Mouse (Mus musculus): Measurements from ENCODE around the gene Galnt17. TPM values are rescaled to one million over a fixed set of nuclear protein-coding genes. Genes with fewer than 3 reads are reported as not detected.

Gene Galnt17
- polyA plus RNA-seq, 1 experiment from 2014 or later, result 4.1 TPM

- H3K4me2 ChIP-seq (ENCODE audit: low read depth, low read length), result no peak overlapping the region
- no peaks in the 10 kb centered on the region for H3K9me3 ChIP-seq (ENCODE audit: control insufficient read depth, low read length)
- 68% methylated on average over 1 of the region's 1 CpGs for WGBS
- H3K4me1 ChIP-seq (ENCODE audit: control insufficient read depth, insufficient read depth, low read length), result no peaks in the 10 kb centered on the region
- no peaks in the 10 kb centered on the region for H3K27me3 ChIP-seq (replicated peaks; ENCODE audit: control insufficient read depth, insufficient read depth, low read length)
- no peak overlapping the region for H3K27ac ChIP-seq (replicated peaks; ENCODE audit: low read depth, low read length)
- H3K4me3 ChIP-seq (ENCODE audit: low read depth, low read length), result no peak overlapping the region
- ATAC-seq (ENCODE audit: low read depth) (no peak), DNase-seq (ENCODE audit: low spot score) (peak; percentile 2)
- H3K9ac ChIP-seq (ENCODE audit: low read depth, low read length), result no peak overlapping the region
- H3K36me3 ChIP-seq (ENCODE audit: control insufficient read depth, insufficient read depth, low read length), result no peaks in the 10 kb centered on the region
These were observed 127.1 kb downstream of the Galnt17 start for GRCm38 (mm10) chr5:131181231-131181630.

GRCm38 (mm10) chr5:131180756-131181155 lies 127.5 kb downstream of the Galnt17 start:
- Histone ChIP-seq H3K27me3 (replicated peaks; ENCODE audit: control insufficient read depth, insufficient read depth, low read length) (no peaks in the 10 kb centered on the region), H3K4me3 (ENCODE audit: low read depth, low read length) (no peak overlapping the region), H3K4me2 (ENCODE audit: low read depth, low read length) (no peak overlapping the region), H3K9ac (ENCODE audit: low read depth, low read length) (no peak overlapping the region), H3K9me3 (ENCODE audit: control insufficient read depth, low read length) (no peaks in the 10 kb centered on the region), H3K4me1 (ENCODE audit: control insufficient read depth, insufficient read depth, low read length) (no peaks in the 10 kb centered on the region), H3K36me3 (ENCODE audit: control insufficient read depth, insufficient read depth, low read length) (no peaks in the 10 kb centered on the region), H3K27ac (replicated peaks; ENCODE audit: low read depth, low read length) (no peak overlapping the region)
- DNase-seq (ENCODE audit: low spot score) (no peak), ATAC-seq (ENCODE audit: low read depth) (no peak)
- 83% methylated on average over 1 of the region's 1 CpGs for WGBS

- Histone ChIP-seq H3K4me2 (ENCODE audit: low read depth, low read length) (no peak overlapping the region), H3K36me3 (ENCODE audit: control insufficient read depth, insufficient read depth, low read length) (no peaks in the 10 kb centered on the region), H3K4me1 (ENCODE audit: control insufficient read depth, insufficient read depth, low read length) (no peaks in the 10 kb centered on the region), H3K27me3 (replicated peaks; ENCODE audit: control insufficient read depth, insufficient read depth, low read length) (no peaks in the 10 kb centered on the region), H3K9me3 (ENCODE audit: control insufficient read depth, low read length) (no peaks in the 10 kb centered on the region; the same call in 1 of the 2 replicates), H3K4me3 (ENCODE audit: low read depth, low read length) (no peak overlapping the region), H3K9ac (ENCODE audit: low read depth, low read length) (no peak overlapping the region), H3K27ac (replicated peaks; ENCODE audit: low read depth, low read length) (no peak overlapping the region)
- DNase-seq (ENCODE audit: low spot score) (no peak), ATAC-seq (ENCODE audit: low read depth) (no peak)
- 49% methylated on average over 7 of the region's 7 CpGs for WGBS
These were observed 130.4 kb downstream of the Galnt17 start for GRCm38 (mm10) chr5:131177851-131178250.

GRCm38 (mm10) chr5:131177168-131177567 lies 131.1 kb downstream of the Galnt17 start:
- no peak overlapping the region for H3K9ac ChIP-seq (ENCODE audit: low read depth, low read length)
- ATAC-seq (ENCODE audit: low read depth) (no peak), DNase-seq (ENCODE audit: low spot score) (peak; percentile 26)
- H3K36me3 ChIP-seq (ENCODE audit: control insufficient read depth, insufficient read depth, low read length), result no peaks in the 10 kb centered on the region
- no peaks in the 10 kb centered on the region; the same call in 1 of the 2 replicates for H3K9me3 ChIP-seq (ENCODE audit: control insufficient read depth, low read length)
- H3K27me3 ChIP-seq (replicated peaks; ENCODE audit: control insufficient read depth, insufficient read depth, low read length), result no peaks in the 10 kb centered on the region
- no peak overlapping the region for H3K4me2 ChIP-seq (ENCODE audit: low read depth, low read length)
- H3K4me1 ChIP-seq (ENCODE audit: control insufficient read depth, insufficient read depth, low read length), result no peaks in the 10 kb centered on the region
- H3K4me3 ChIP-seq (ENCODE audit: low read depth, low read length), result no peak overlapping the region
- no peak overlapping the region for H3K27ac ChIP-seq (replicated peaks; ENCODE audit: low read depth, low read length)
- 31% methylated on average over 2 of the region's 2 CpGs for WGBS

GRCm38 (mm10) chr5:131169186-131169585 lies 139.1 kb downstream of the Galnt17 start:
- DNase-seq (ENCODE audit: low spot score), result no peak
- no peaks in the 10 kb centered on the region; the same call in 1 of the 2 replicates for H3K9me3 ChIP-seq (ENCODE audit: control insufficient read depth, low read length)
- H3K36me3 ChIP-seq (ENCODE audit: control insufficient read depth, insufficient read depth, low read length), result no peaks in the 10 kb centered on the region
- no peak overlapping the region for H3K4me3 ChIP-seq (ENCODE audit: low read depth, low read length)
- H3K9ac ChIP-seq (ENCODE audit: low read depth, low read length), result no peak overlapping the region
- ATAC-seq (ENCODE audit: low read depth), result no peak
- H3K27ac ChIP-seq (replicated peaks; ENCODE audit: low read depth, low read length), result no peak overlapping the region
- WGBS, result 78% methylated on average over 6 of the region's 6 CpGs
- no peaks in the 10 kb centered on the region for H3K27me3 ChIP-seq (replicated peaks; ENCODE audit: control insufficient read depth, insufficient read depth, low read length)
- no peaks in the 10 kb centered on the region for H3K4me1 ChIP-seq (ENCODE audit: control insufficient read depth, insufficient read depth, low read length)
- no peak overlapping the region for H3K4me2 ChIP-seq (ENCODE audit: low read depth, low read length)

- no peaks in the 10 kb centered on the region for H3K4me1 ChIP-seq (ENCODE audit: control insufficient read depth, insufficient read depth, low read length)
- H3K4me2 ChIP-seq (ENCODE audit: low read depth, low read length), result no peak overlapping the region
- H3K27me3 ChIP-seq (replicated peaks; ENCODE audit: control insufficient read depth, insufficient read depth, low read length), result no peaks in the 10 kb centered on the region
- no peaks in the 10 kb centered on the region for H3K9me3 ChIP-seq (ENCODE audit: control insufficient read depth, low read length)
- peak; percentile 34 for DNase-seq (ENCODE audit: low spot score)
- 58% methylated on average over 5 of the region's 5 CpGs for WGBS
- no peak overlapping the region for H3K4me3 ChIP-seq (ENCODE audit: low read depth, low read length)
- ATAC-seq (ENCODE audit: low read depth), result no peak
- H3K27ac ChIP-seq (replicated peaks; ENCODE audit: low read depth, low read length), result no peak overlapping the region
- no peaks in the 10 kb centered on the region for H3K36me3 ChIP-seq (ENCODE audit: control insufficient read depth, insufficient read depth, low read length)
- no peak overlapping the region for H3K9ac ChIP-seq (ENCODE audit: low read depth, low read length)
These were observed 140.9 kb downstream of the Galnt17 start for GRCm38 (mm10) chr5:131167366-131167765.

- no peak for ATAC-seq (ENCODE audit: low read depth)
- H3K27ac ChIP-seq (replicated peaks; ENCODE audit: low read depth, low read length), result no peak overlapping the region
- H3K9me3 ChIP-seq (ENCODE audit: control insufficient read depth, low read length), result no peaks in the 10 kb centered on the region
- no peaks in the 10 kb centered on the region for H3K4me1 ChIP-seq (ENCODE audit: control insufficient read depth, insufficient read depth, low read length)
- 79% methylated on average over 7 of the region's 7 CpGs for WGBS
- H3K4me2 ChIP-seq (ENCODE audit: low read depth, low read length), result no peak overlapping the region
- H3K4me3 ChIP-seq (ENCODE audit: low read depth, low read length), result no peak overlapping the region
- DNase-seq (ENCODE audit: low spot score), result peak; percentile 12
- no peaks in the 10 kb centered on the region for H3K36me3 ChIP-seq (ENCODE audit: control insufficient read depth, insufficient read depth, low read length)
- H3K27me3 ChIP-seq (replicated peaks; ENCODE audit: control insufficient read depth, insufficient read depth, low read length), result no peaks in the 10 kb centered on the region
- H3K9ac ChIP-seq (ENCODE audit: low read depth, low read length), result no peak overlapping the region
These were observed 142.6 kb downstream of the Galnt17 start for GRCm38 (mm10) chr5:131165681-131166080.

- WGBS, result 70% methylated on average over 4 of the region's 4 CpGs
- ATAC-seq (ENCODE audit: low read depth), result no peak
These were observed 150.4 kb downstream of the Galnt17 start for GRCm38 (mm10) chr5:131157866-131158265.

GRCm38 (mm10) chr5:131156323-131156722 lies 152.0 kb downstream of the Galnt17 start:
- H3K9ac ChIP-seq (ENCODE audit: low read depth, low read length), result no peak overlapping the region
- WGBS, result 67% methylated on average over 3 of the region's 3 CpGs
- no peak overlapping the region for H3K4me2 ChIP-seq (ENCODE audit: low read depth, low read length)
- no peak overlapping the region for H3K27ac ChIP-seq (replicated peaks; ENCODE audit: low read depth, low read length)
- DNase-seq (ENCODE audit: low spot score) (no peak), ATAC-seq (ENCODE audit: low read depth) (no peak)
- H3K36me3 ChIP-seq (ENCODE audit: control insufficient read depth, insufficient read depth, low read length), result no peaks in the 10 kb centered on the region
- no peak overlapping the region for H3K4me3 ChIP-seq (ENCODE audit: low read depth, low read length)
- no peaks in the 10 kb centered on the region for H3K4me1 ChIP-seq (ENCODE audit: control insufficient read depth, insufficient read depth, low read length)
- no peaks in the 10 kb centered on the region for H3K27me3 ChIP-seq (replicated peaks; ENCODE audit: control insufficient read depth, insufficient read depth, low read length)
- H3K9me3 ChIP-seq (ENCODE audit: control insufficient read depth, low read length), result no peaks in the 10 kb centered on the region

More at GRCm38 (mm10) chr5:131157866-131158265, 150.4 kb downstream of the Galnt17 start:
- H3K27me3 ChIP-seq (replicated peaks; ENCODE audit: control insufficient read depth, insufficient read depth, low read length), result no peaks in the 10 kb centered on the region
- H3K36me3 ChIP-seq (ENCODE audit: control insufficient read depth, insufficient read depth, low read length), result no peaks in the 10 kb centered on the region
- no peak overlapping the region for H3K27ac ChIP-seq (replicated peaks; ENCODE audit: low read depth, low read length)
- no peak for DNase-seq (ENCODE audit: low spot score)
- no peak overlapping the region for H3K4me3 ChIP-seq (ENCODE audit: low read depth, low read length)
- H3K4me1 ChIP-seq (ENCODE audit: control insufficient read depth, insufficient read depth, low read length), result no peaks in the 10 kb centered on the region
- no peak overlapping the region for H3K9ac ChIP-seq (ENCODE audit: low read depth, low read length)
- no peaks in the 10 kb centered on the region for H3K9me3 ChIP-seq (ENCODE audit: control insufficient read depth, low read length)
- no peak overlapping the region for H3K4me2 ChIP-seq (ENCODE audit: low read depth, low read length)

All from embryonic facial prominence, embryonic 14.5 days (tissue).